Mouse (Mus musculus) layer of hippocampus, postnatal 14 days (tissue): ENCODE data around the gene Znrf1. TPM values are rescaled to one million over a fixed set of nuclear protein-coding genes. Genes with fewer than 3 reads are reported as not detected.

ENCODE experiments used
- total RNA-seq, 2 experiments: library from RNA; stranded (reverse); gene quantifications; 2 replicates each; pipeline ENCODE4 v1.2.3; 2021

Znrf1 gene
- total RNA-seq, 2 experiments from 2014 or later, result 116 to 123 TPM

Other genes with a start within 250 kb of the Znrf1 start
- gene Rfwd3, start 235.9 kb upstream of the Znrf1 start, total RNA-seq, result 10 to 100 TPM; 19.7 to 20.3 TPM
- gene Mlkl, start 197.9 kb upstream of the Znrf1 start, total RNA-seq, result under 1 TPM; 0.37 to 0.91 TPM
- gene Fa2h, start 142.3 kb upstream of the Znrf1 start, total RNA-seq, result 10 to 100 TPM; 28.6 to 30.5 TPM
- 10 to 100 TPM; 26.6 to 28.3 TPM for gene Wdr59, start 14.0 kb upstream of the Znrf1 start, total RNA-seq
- gene Ldhd, start 94.3 kb downstream of the Znrf1 start, total RNA-seq, result 1 to 10 TPM; 4.6 to 6.2 TPM
- gene Zfp1, start 107.3 kb downstream of the Znrf1 start, total RNA-seq, result 10 to 100 TPM; 21.2 to 22.7 TPM
- not detected for gene Ctrb1, start 154.9 kb downstream of the Znrf1 start, total RNA-seq
- 10 to 100 TPM; 66.5 to 73.8 TPM for gene Bcar1, start 207.7 kb downstream of the Znrf1 start, total RNA-seq